Mouse (Mus musculus): ENCODE measurements around the gene Tln2.

Tln2 gene

GRCm38 (mm10) chr9:67559603-67560002 is at the start of gene Tln2:
Tln2 (minus strand) TSS chr9:67559703.
- DNase-seq (ENCODE audit: extremely low read depth, low read depth, low spot score), result no peak

GRCm38 (mm10) chr9:67609226-67609625 is 49.7 kb upstream of the Tln2 start:
- DNase-seq (ENCODE audit: extremely low read depth, low read depth, low spot score), result no peak

- no peak for DNase-seq (ENCODE audit: extremely low read depth, low read depth, low spot score)
Measured at GRCm38 (mm10) chr9:67607786-67608366, 48.4 kb upstream of the Tln2 start.

DNA sequence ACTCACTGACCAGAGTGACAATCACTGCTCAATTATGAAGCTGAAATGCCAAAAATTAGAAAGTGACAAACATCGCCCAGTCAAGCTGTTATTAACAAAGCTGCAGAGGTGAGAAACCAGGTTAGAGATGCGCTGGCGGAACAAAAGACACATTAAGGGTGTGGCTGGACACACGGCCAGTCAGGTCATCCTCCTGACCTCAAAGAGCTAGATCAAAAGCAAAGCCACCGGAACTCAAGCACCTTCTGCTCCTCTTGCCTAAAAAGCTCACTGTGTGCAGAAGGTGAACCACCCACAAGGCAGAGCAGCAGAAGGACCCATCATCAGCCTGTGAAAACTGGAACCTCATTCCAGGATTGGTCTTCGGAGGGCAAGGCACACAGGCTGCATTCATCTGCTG is 47.8 kb upstream of the Tln2 start:
- no peak for DNase-seq (ENCODE audit: extremely low read depth, low read depth, low spot score)

DNA sequence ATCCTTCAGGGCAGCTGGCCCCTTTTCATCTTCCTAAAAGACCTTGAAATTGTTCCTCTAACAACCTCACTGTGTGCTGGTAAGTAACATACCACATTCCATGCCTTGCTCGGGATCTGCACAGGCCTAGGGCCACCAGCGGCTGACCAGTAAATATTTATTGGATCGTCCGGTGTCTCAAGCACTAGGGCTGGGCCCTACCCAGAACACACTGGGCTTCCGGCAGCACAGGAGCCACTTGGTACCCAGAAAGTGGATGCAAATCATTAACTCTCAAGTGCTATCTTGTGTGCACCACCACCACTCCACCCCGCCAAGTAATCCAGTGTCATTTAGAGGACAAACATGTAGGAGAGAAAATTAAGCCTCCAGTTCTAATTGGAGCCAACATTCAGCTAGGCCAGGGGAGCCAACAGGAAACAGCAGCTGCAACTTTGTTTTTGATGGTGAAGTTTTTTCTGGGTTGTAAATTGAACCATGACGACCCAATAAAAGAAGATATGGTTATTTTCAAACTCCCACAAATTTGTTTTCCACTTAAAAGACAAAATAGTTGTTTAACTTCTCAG is 46.4 kb upstream of the Tln2 start:
- DNase-seq (ENCODE audit: extremely low read depth, low read depth, low spot score), result no peak

GRCm38 (mm10) chr9:67604940-67605339 is 45.4 kb upstream of the Tln2 start:
- no peak for DNase-seq (ENCODE audit: extremely low read depth, low read depth, low spot score)

GRCm38 (mm10) chr9:67602347-67602746 is 42.8 kb upstream of the Tln2 start:
- peak; percentile 93 for DNase-seq (ENCODE audit: extremely low read depth, low read depth, low spot score)

DNA sequence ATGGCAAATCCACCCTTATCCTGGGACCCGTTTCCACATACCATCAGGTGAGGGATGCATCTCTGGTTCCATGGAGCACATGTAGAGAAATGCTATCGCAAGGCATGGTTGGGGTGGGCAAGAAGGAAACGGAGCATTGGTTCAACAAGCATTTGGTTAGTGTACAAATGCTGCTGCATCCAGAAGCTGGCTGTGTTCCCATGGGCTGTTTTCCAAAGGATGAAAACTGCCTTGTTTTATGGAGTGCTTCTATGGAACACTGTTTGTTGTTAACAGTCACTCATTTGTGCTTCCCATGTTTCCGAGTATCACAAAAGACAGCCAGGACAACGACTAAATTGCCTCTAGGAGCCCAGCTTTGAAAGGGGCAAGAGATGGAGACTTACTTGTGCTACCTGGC is 35.7 kb upstream of the Tln2 start:
- no peak for DNase-seq (ENCODE audit: extremely low read depth, low read depth, low spot score)

DNA sequence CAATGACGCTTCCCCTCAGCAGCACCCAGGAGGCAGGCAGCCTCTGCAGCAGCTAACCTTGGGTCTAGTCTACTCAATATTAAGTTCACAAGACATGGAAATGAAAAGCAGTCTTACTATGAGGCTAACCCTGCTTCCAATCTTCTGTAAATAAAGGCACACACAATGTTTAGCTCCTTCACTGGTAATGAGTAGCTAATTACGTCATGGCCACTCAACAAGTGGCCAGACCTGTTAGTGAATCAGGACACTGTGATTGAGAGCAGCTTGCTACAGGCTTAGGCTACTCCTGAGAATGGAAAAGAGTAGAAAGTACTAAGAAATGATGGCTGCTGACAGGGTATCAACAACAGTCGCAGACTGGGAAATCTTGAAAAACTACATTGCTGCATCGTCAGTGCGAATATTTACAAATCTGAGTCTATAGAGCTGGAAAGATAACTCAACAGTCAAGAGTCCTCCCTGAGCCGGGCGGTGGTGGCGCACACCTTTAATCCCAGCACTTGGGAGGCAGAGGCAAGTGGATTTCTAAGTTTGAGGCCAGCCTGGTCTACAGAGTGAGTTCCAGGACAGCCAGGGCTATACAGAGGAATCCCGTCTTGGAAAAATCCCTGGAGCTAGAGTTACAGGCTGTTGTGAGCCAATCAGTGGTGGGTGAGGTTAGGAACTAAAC is 34.1 kb upstream of the Tln2 start:
- no peak for DNase-seq (ENCODE audit: extremely low read depth, low read depth, low spot score)

GRCm38 (mm10) chr9:67592726-67593125 is 33.2 kb upstream of the Tln2 start:
- no peak for DNase-seq (ENCODE audit: extremely low read depth, low read depth, low spot score)

- no peak for DNase-seq (ENCODE audit: extremely low read depth, low read depth, low spot score)
Measured at GRCm38 (mm10) chr9:67587111-67587510, 27.6 kb upstream of the Tln2 start.

DNA sequence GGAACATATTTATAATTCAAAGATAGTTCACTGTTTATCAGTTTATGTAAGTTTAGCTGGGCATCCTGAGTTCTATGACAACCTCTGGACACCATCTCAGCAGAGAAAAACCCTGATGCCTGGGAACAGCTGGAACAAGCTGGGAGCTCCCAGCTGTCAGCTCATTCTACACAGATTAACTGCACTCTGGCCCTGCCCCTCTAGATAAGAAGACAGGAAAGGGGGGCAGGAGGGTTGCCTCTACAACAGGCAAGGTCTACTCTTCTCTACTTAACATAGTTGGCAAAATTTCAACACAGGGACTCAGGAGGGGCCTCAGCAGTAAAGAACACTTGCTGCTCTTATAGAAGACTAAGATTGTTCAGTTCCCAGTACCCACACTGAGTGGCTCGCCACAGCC is 27.0 kb upstream of the Tln2 start:
- DNase-seq (ENCODE audit: extremely low read depth, low read depth, low spot score), result no peak

DNA sequence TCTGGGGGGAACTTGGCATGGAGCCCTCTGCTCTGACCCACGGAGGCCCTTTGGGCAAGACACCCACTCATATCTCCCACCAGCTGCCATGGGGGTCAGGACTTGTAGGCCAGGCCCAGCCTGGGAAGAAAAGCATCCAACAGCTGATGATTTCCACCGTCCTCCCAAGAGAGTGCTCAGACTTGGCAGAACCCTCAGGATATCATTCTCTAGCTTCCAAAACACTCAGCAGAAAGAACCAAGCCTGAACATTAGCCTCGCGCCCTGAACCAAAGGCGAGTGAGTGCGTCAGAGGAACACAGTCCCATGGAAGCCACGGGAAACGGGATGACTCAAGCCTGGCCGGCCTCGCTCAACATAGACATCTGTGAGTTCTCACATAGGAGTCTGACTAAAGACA is 25.4 kb upstream of the Tln2 start:
- no peak for DNase-seq (ENCODE audit: extremely low read depth, low read depth, low spot score)

DNA sequence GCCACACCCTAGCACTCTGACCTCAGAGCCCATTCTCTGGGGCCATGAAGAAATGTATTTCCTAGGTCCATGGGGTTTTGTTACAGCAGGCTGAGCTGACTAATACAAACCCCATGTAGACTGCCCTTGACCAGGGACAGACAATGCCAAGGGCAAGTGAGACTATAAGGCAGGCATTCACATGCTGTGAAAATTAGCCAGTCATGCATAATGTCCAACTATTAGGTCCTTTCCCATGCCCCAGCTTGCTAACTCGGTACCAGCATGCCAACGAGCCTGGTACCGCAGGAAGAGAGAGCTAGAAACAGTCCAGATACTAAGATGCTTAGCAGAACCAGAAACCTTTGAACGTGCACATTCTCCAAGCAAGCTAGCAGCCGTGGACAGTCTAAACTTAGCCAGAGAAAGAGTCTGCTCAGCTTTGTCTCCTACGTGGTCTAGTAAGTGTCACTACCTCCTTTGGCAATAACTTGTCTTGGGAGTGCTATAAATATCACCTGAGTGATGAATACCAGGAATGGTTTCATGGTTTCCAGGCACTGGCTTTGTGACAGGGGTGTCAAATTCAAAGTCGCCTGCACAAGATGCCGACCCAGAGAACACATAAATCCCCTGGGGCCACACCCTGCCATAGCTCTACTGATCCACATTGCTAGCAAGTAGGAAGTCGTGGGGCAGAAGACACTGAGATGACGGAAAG is 22.2 kb upstream of the Tln2 start:
- DNase-seq (ENCODE audit: extremely low read depth, low read depth, low spot score), result no peak

- peak; percentile 92 for DNase-seq (ENCODE audit: extremely low read depth, low read depth, low spot score)
Measured at GRCm38 (mm10) chr9:67579541-67579940, 20.0 kb upstream of the Tln2 start.

- no peak for DNase-seq (ENCODE audit: extremely low read depth, low read depth, low spot score)
Measured at GRCm38 (mm10) chr9:67574721-67575248, 15.3 kb upstream of the Tln2 start.

- DNase-seq (ENCODE audit: extremely low read depth, low read depth, low spot score), result no peak
Measured at GRCm38 (mm10) chr9:67573683-67573979, 14.1 kb upstream of the Tln2 start.

GRCm38 (mm10) chr9:67572790-67573682 is 13.5 kb upstream of the Tln2 start:
- no peak for DNase-seq (ENCODE audit: extremely low read depth, low read depth, low spot score)

GRCm38 (mm10) chr9:67565801-67566258 is 6.3 kb upstream of the Tln2 start:
- DNase-seq (ENCODE audit: extremely low read depth, low read depth, low spot score), result no peak

GRCm38 (mm10) chr9:67549811-67550501 is 9.5 kb downstream of the Tln2 start:
- DNase-seq (ENCODE audit: extremely low read depth, low read depth, low spot score), result no peak

All from fat pad, adult 2 months (tissue).